Mouse (Mus musculus): ENCODE data around the gene Serinc1.

Serinc1 gene

GRCm38 (mm10) chr10:57485908-57486541 is 46.3 kb downstream of the Serinc1 start, which contains the start of gene Hsf2:
Gene Hsf2 (plus strand): TSS chr10:57486385.
- peak; percentile 97 for DNase-seq (ENCODE audit: low spot score)

DNA sequence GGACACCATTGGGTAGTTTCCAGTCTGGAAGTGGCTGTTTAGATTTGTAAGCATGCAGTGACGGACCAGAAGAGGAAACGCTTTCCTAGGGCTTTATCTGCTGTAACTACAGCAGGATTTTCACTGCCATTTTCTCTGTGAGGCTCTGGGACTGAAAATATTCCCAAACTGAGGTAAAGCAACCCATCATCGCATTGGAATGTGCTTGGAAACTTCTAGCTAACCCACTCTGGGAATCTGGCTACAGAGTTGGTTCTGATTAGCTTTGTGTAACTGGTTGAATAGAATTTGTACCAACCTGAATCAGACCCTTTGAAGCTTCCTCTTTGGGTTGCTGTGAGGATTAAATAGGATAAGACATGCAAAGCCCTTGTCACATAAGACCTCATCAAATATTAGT is 47.6 kb downstream of the Serinc1 start:
- DNase-seq (ENCODE audit: low spot score) = no peak

DNA sequence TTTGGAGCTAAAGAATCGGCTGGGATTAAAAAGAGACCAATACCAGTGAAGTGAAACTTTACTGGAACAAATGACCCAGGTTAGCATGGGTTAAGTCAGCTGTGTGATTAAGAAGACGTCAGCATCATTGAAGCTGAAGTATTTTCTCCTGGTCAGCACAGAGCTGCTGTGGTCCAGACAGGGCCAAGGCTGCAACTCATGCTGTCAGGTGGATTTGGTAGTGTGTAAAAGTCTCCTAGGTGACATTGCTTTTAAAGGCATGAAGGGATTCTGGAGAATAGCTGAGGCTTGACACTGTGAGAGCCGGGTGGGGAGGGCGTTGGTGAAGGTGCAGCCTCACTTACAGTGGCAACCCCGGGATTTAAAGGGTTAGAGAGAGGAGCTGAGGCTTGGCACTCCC is 50.6 kb downstream of the Serinc1 start:
- DNase-seq (ENCODE audit: low spot score) = no peak

DNA sequence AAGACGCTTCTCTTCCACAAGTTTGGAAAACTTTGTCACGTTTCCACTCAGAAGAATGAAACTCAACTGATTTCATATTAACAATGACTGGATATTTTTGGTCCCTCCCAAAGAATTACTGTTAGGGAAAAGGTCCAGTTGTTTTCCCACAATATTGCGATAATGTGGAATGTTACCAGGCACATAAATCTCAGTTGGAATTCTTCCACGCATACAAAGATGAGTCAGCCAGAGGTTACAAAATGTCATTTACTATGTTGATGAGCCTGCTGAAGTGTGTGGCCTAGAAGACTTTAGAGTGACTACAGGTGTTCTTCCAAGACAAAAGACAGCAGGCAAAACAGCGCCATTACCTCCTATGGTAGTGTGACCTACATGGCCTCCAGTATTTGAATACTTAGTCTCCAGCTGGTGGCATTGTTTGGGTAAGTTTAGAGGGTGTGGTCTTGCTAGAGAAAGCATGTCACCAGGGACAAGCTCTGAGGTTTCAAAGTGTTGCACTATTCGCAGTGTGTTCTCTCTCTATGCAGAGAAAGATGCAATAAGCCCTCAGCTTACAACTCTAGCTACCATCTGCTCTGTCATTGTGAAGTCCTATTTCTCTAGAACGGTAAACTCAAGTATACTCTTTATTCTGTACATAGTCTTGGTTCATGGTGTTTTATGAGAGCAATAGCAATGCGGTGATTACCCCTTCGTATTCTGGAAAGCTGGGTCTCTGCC is 55.0 kb downstream of the Serinc1 start:
- no peak for DNase-seq (ENCODE audit: low spot score)

All from ovary, postnatal 36 days (tissue).